Mouse (Mus musculus) neural tube, embryonic 15.5 days (tissue): ENCODE results near the gene Kcnh7. TPM values are rescaled to one million over a fixed set of nuclear protein-coding genes. Genes with fewer than 3 reads are reported as not detected.
A peak's percentile ranks its signal among the peaks of the same experiment; 100 is the strongest.

ENCODE experiments used
- ATAC-seq: fragments of 200-750 bp; cut with Nextera tagmentation; 2 replicates; pipeline ENCODE4 v1.8.0; 2017; ENCODE audit warnings: mild to moderate bottlenecking, moderate TSS enrichment, moderate library complexity; ENCODE audit not compliant: low FRiP score
- H3K27ac ChIP-seq: fragments of 300-500 bp; sonication (generic); replicated peaks from 2 replicates; pipeline ENCODE4 v1.5.1; 2015; ENCODE audit warnings: mild to moderate bottlenecking, inconsistent platforms
- H3K27me3 ChIP-seq: fragments of 300-500 bp; sonication (generic); replicated peaks from 2 replicates; pipeline ENCODE4 v1.6.1; 2015; ENCODE audit warnings: inconsistent platforms
- H3K36me3 ChIP-seq: fragments of 300-500 bp; sonication (generic); 2 replicates; pipeline ENCODE4 v1.6.1; 2015; ENCODE audit warnings: inconsistent platforms
- H3K4me1 ChIP-seq: fragments of 300-500 bp; sonication (generic); 2 replicates; pipeline ENCODE4 v1.6.1; 2015; ENCODE audit warnings: inconsistent platforms
- H3K4me2 ChIP-seq: fragments of 300-500 bp; sonication (generic); 2 replicates; pipeline ENCODE4 v1.6.1; 2015; ENCODE audit warnings: inconsistent platforms, mild to moderate bottlenecking, moderate library complexity
- H3K4me3 ChIP-seq: fragments of 300-500 bp; sonication (generic); replicated peaks from 2 replicates; pipeline ENCODE4 v1.5.1; 2015; ENCODE audit warnings: mild to moderate bottlenecking, inconsistent platforms
- H3K9ac ChIP-seq: fragments of 300-500 bp; sonication (generic); replicated peaks from 2 replicates; pipeline ENCODE4 v1.6.1; 2015; ENCODE audit warnings: mild to moderate bottlenecking, inconsistent platforms
- H3K9me3 ChIP-seq: fragments of 300-500 bp; sonication (generic); replicated peaks from 2 replicates; pipeline ENCODE4 v1.6.1; 2016; ENCODE audit warnings: inconsistent platforms
- WGBS: fragments of 180-500 bp; shearing (Covaris S2); methylation state at CpG from one replicate; pipeline ENCODE4 v1.1.7; 2015; ENCODE audit warnings: mixed read lengths; 5-methylcytosine and 5-hydroxymethylcytosine counted together
- polyA plus RNA-seq: library from polyadenylated mRNA; unstranded; fragments of >200 nt; fragmentation: Nextera tagmentation; extraction: Ambion mirVana; gene quantifications from 2 replicates; pipeline ENCODE4 v1.2.1, GENCODE M21; 2015

Kcnh7 gene
- polyA plus RNA-seq, 1 experiment from 2014 or later: 10.6 TPM

GRCm38 (mm10) chr2:62709633-62710032 lies 474.5 kb downstream of the Kcnh7 start:
- Histone ChIP-seq H3K27ac (no peak overlapping the region), H3K4me1 (no peaks in the 10 kb centered on the region), H3K9ac (no peak overlapping the region), H3K36me3 (peaks cover 3% of the 10 kb centered on the region; the same call in 1 of the 2 replicates), H3K9me3 (no peaks in the 10 kb centered on the region), H3K27me3 (no peaks in the 10 kb centered on the region), H3K4me2 (no peak overlapping the region), H3K4me3 (no peak overlapping the region)
- ATAC-seq: no peak
- WGBS: 83% methylated on average over 1 of the region's 1 CpGs

- no peaks in the 10 kb centered on the region for H3K27me3 ChIP-seq
- H3K4me1 ChIP-seq: no peaks in the 10 kb centered on the region
- 91% methylated on average over 3 of the region's 3 CpGs for WGBS
- H3K9me3 ChIP-seq: no peaks in the 10 kb centered on the region
- H3K36me3 ChIP-seq: no peaks in the 10 kb centered on the region; the same call in 1 of the 2 replicates
- no peak overlapping the region for H3K4me2 ChIP-seq
- ATAC-seq: no peak
- H3K9ac ChIP-seq: no peak overlapping the region
- no peak overlapping the region for H3K4me3 ChIP-seq
- H3K27ac ChIP-seq: no peak overlapping the region
These were observed 477.8 kb downstream of the Kcnh7 start for GRCm38 (mm10) chr2:62706313-62706712.

GRCm38 (mm10) chr2:62685934-62686333 lies 498.2 kb downstream of the Kcnh7 start:
- Histone ChIP-seq H3K9ac (no peak overlapping the region), H3K36me3 (no peaks in the 10 kb centered on the region), H3K4me3 (no peak overlapping the region), H3K27ac (no peak overlapping the region), H3K9me3 (no peaks in the 10 kb centered on the region), H3K4me1 (no peaks in the 10 kb centered on the region), H3K27me3 (no peaks in the 10 kb centered on the region), H3K4me2 (no peak overlapping the region)
- ATAC-seq: no peak
- WGBS: 94% methylated on average over 6 of the region's 6 CpGs

GRCm38 (mm10) chr2:62684989-62685595 lies 499.0 kb downstream of the Kcnh7 start:
- Histone ChIP-seq H3K4me1 (no peaks in the 10 kb centered on the region), H3K27ac (no peak overlapping the region), H3K27me3 (no peaks in the 10 kb centered on the region), H3K9ac (no peak overlapping the region), H3K4me2 (no peak overlapping the region), H3K9me3 (no peaks in the 10 kb centered on the region), H3K36me3 (no peaks in the 10 kb centered on the region), H3K4me3 (no peak overlapping the region)
- no peak for ATAC-seq
- 64% methylated on average over 3 of the region's 3 CpGs for WGBS

GRCm38 (mm10) chr2:62681667-62682066 lies 502.4 kb downstream of the Kcnh7 start:
- no peaks in the 10 kb centered on the region for H3K36me3 ChIP-seq
- no peak overlapping the region for H3K27ac ChIP-seq
- no peak overlapping the region for H3K9ac ChIP-seq
- no peak overlapping the region for H3K4me2 ChIP-seq
- H3K9me3 ChIP-seq: no peaks in the 10 kb centered on the region
- ATAC-seq: no peak
- no peak overlapping the region for H3K4me3 ChIP-seq
- H3K27me3 ChIP-seq: no peaks in the 10 kb centered on the region
- 73% methylated on average over 8 of the region's 8 CpGs for WGBS
- H3K4me1 ChIP-seq: no peaks in the 10 kb centered on the region

- Histone ChIP-seq H3K36me3 (no peaks in the 10 kb centered on the region), H3K27ac (no peak overlapping the region), H3K9ac (no peak overlapping the region), H3K4me3 (no peak overlapping the region), H3K4me2 (no peak overlapping the region), H3K27me3 (no peaks in the 10 kb centered on the region), H3K9me3 (no peaks in the 10 kb centered on the region), H3K4me1 (no peaks in the 10 kb centered on the region)
- no peak for ATAC-seq
- 93% methylated on average over 5 of the region's 5 CpGs for WGBS
These were observed 511.3 kb downstream of the Kcnh7 start for GRCm38 (mm10) chr2:62672788-62673187.

GRCm38 (mm10) chr2:62670767-62671166 lies 513.3 kb downstream of the Kcnh7 start:
- 89% methylated on average over 4 of the region's 4 CpGs for WGBS
- H3K27me3 ChIP-seq: no peaks in the 10 kb centered on the region
- no peak overlapping the region for H3K4me3 ChIP-seq
- no peak for ATAC-seq
- H3K9ac ChIP-seq: no peak overlapping the region
- H3K36me3 ChIP-seq: no peaks in the 10 kb centered on the region
- H3K9me3 ChIP-seq: no peaks in the 10 kb centered on the region
- no peak overlapping the region for H3K4me2 ChIP-seq
- H3K4me1 ChIP-seq: no peaks in the 10 kb centered on the region
- H3K27ac ChIP-seq: no peak overlapping the region

GRCm38 (mm10) chr2:62670301-62670700 lies 513.8 kb downstream of the Kcnh7 start:
- Histone ChIP-seq H3K36me3 (no peaks in the 10 kb centered on the region), H3K4me3 (no peak overlapping the region), H3K27ac (no peak overlapping the region), H3K9ac (no peak overlapping the region), H3K4me1 (no peaks in the 10 kb centered on the region), H3K27me3 (no peaks in the 10 kb centered on the region), H3K9me3 (no peaks in the 10 kb centered on the region), H3K4me2 (no peak overlapping the region)
- WGBS: 80% methylated on average over 5 of the region's 5 CpGs
- ATAC-seq: no peak

GRCm38 (mm10) chr2:62669848-62670247 lies 514.2 kb downstream of the Kcnh7 start:
- Histone ChIP-seq H3K4me2 (no peak overlapping the region), H3K4me3 (no peak overlapping the region), H3K4me1 (0 out of 2 replicates have a peak, but pooled peaks cover under 1% of the 10 kb centered on the region), H3K27me3 (no peaks in the 10 kb centered on the region), H3K9me3 (no peaks in the 10 kb centered on the region), H3K36me3 (no peaks in the 10 kb centered on the region), H3K27ac (no peak overlapping the region), H3K9ac (no peak overlapping the region)
- 20% methylated on average over 3 of the region's 3 CpGs for WGBS
- ATAC-seq: no peak

- Histone ChIP-seq H3K27me3 (no peaks in the 10 kb centered on the region), H3K9ac (no peak overlapping the region), H3K4me1 (peaks cover 6% of the 10 kb centered on the region; the same call in 1 of the 2 replicates), H3K4me3 (no peak overlapping the region), H3K27ac (no peak overlapping the region), H3K36me3 (no peaks in the 10 kb centered on the region), H3K4me2 (no peak overlapping the region), H3K9me3 (no peaks in the 10 kb centered on the region)
- 38% methylated on average over 1 of the region's 1 CpGs for WGBS
- no peak for ATAC-seq
These were observed 518.6 kb downstream of the Kcnh7 start for GRCm38 (mm10) chr2:62665536-62665935.

GRCm38 (mm10) chr2:62664839-62665238 lies 519.2 kb downstream of the Kcnh7 start:
- peaks cover 6% of the 10 kb centered on the region; the same call in 1 of the 2 replicates for H3K4me1 ChIP-seq
- H3K4me2 ChIP-seq: peak overlapping the region; percentile 96
- H3K9ac ChIP-seq: no peak overlapping the region
- H3K9me3 ChIP-seq: no peaks in the 10 kb centered on the region
- 68% methylated on average over 7 of the region's 7 CpGs for WGBS
- H3K27ac ChIP-seq: no peak overlapping the region
- H3K4me3 ChIP-seq: peak overlapping the region; percentile 71; the same call in 1 of the 2 replicates
- H3K27me3 ChIP-seq: no peaks in the 10 kb centered on the region
- no peak for ATAC-seq
- H3K36me3 ChIP-seq: no peaks in the 10 kb centered on the region

GRCm38 (mm10) chr2:62664135-62664670 lies 519.9 kb downstream of the Kcnh7 start, which contains the start of gene Gca:
Gca (plus strand) TSS chr2:62664285.
- H3K27ac ChIP-seq: no peak within 1 kb of the TSS
- peaks cover 6% of the 10 kb centered on the region; the same call in 1 of the 2 replicates for H3K4me1 ChIP-seq
- H3K27me3 ChIP-seq: no peaks in the 10 kb centered on the region
- no peaks in the 10 kb centered on the region for H3K36me3 ChIP-seq
- WGBS: under 1% methylated on average over 43 of the region's 43 CpGs
- peak within 1 kb of the TSS; percentile 96 for H3K4me2 ChIP-seq
- peak; percentile 99 for ATAC-seq
- H3K9ac ChIP-seq: peak within 1 kb of the TSS; percentile 47
- H3K4me3 ChIP-seq: peak within 1 kb of the TSS; percentile 71
- no peaks in the 10 kb centered on the region for H3K9me3 ChIP-seq
